Mouse (Mus musculus) right cerebral cortex, adult 2 months (tissue): ENCODE results near the gene Tigar.
A peak's percentile ranks its signal among the peaks of the same experiment; 100 is the strongest.

ENCODE experiments used
- DNase-seq, 2 experiments: peaks; one replicate each; pipeline ENCODE4 v3.0.0; 2021 to 2022; ENCODE audit warnings: low spot score in 2 of 2

Tigar gene

GRCm38 (mm10) chr6:127109402-127109930 lies at the start of gene Tigar:
Tigar (minus strand) TSS chr6:127109557.
- peak; percentile 94 to 96 for DNase-seq

GRCm38 (mm10) chr6:127157321-127157720 lies 48.0 kb upstream of the Tigar start:
- no peak for DNase-seq

- peak in 1 of 2 experiments; percentile 52 for DNase-seq
These were observed 46.1 kb upstream of the Tigar start for GRCm38 (mm10) chr6:127155468-127155867.

- no peak for DNase-seq
These were observed 45.4 kb upstream of the Tigar start for GRCm38 (mm10) chr6:127154708-127155268.

GRCm38 (mm10) chr6:127153972-127154707 lies 44.8 kb upstream of the Tigar start:
- no peak for DNase-seq

- no peak for DNase-seq
These were observed 44.0 kb upstream of the Tigar start for GRCm38 (mm10) chr6:127153296-127153800.

GRCm38 (mm10) chr6:127152106-127152951 lies 43.0 kb upstream of the Tigar start, which contains the start of gene Ccnd2:
Ccnd2 (minus strand) TSS chr6:127152193.
- DNase-seq, result peak in 1 of 2 experiments; percentile 62

GRCm38 (mm10) chr6:127151565-127152105 lies 42.3 kb upstream of the Tigar start:
- peak in 1 of 2 experiments; percentile 39 for DNase-seq

- DNase-seq, result peak; percentile 71 to 76
These were observed 41.6 kb upstream of the Tigar start for GRCm38 (mm10) chr6:127150663-127151564.

GRCm38 (mm10) chr6:127149944-127150662 lies 40.7 kb upstream of the Tigar start:
- DNase-seq, result peak; percentile 60 to 61

- peak in 1 of 2 experiments; percentile 40 for DNase-seq
These were observed 40.1 kb upstream of the Tigar start for GRCm38 (mm10) chr6:127149303-127149943.

- peak in 1 of 2 experiments; percentile 47 for DNase-seq
These were observed 39.4 kb upstream of the Tigar start for GRCm38 (mm10) chr6:127148526-127149302.

GRCm38 (mm10) chr6:127147665-127148064 lies 38.3 kb upstream of the Tigar start:
- DNase-seq, result peak; percentile 84 to 86

- DNase-seq, result no peak
These were observed 37.1 kb upstream of the Tigar start for GRCm38 (mm10) chr6:127146322-127146947.

GRCm38 (mm10) chr6:127145464-127146190 lies 36.3 kb upstream of the Tigar start:
- no peak for DNase-seq

GRCm38 (mm10) chr6:127143576-127144288 lies 34.4 kb upstream of the Tigar start:
- no peak for DNase-seq

GRCm38 (mm10) chr6:127143124-127143520 lies 33.8 kb upstream of the Tigar start:
- DNase-seq, result no peak
